Mouse (Mus musculus) intestine, postnatal 0 days (tissue): ENCODE measurements at regions not wholly inside any gene's neighbourhood (a gene's known extent, or its start where the extent isn't known, plus 50 kb on each side); places are given as distances from the start of the nearest gene placed in this dataset.

Source experiments
- ATAC-seq: fragments of 200-750 bp; cut with Nextera tagmentation; 2 replicates; pipeline ENCODE4 v1.8.0; 2017; ENCODE audit warnings: mild to moderate bottlenecking, moderate TSS enrichment, moderate library complexity
- H3K27ac ChIP-seq: fragments of 300-500 bp; sonication (generic); 2 replicates; pipeline ENCODE4 v1.5.1; 2014; ENCODE audit warnings: mild to moderate bottlenecking, low read depth, low read length, moderate library complexity
- H3K27me3 ChIP-seq: fragments of 300-500 bp; sonication (generic); replicated peaks from 2 replicates; pipeline ENCODE4 v1.6.1; 2014; ENCODE audit warnings: low read length, mixed read lengths; ENCODE audit not compliant: control insufficient read depth, insufficient read depth
- H3K36me3 ChIP-seq: fragments of 300-500 bp; sonication (generic); 2 replicates; pipeline ENCODE4 v1.6.1; 2014; ENCODE audit warnings: mild to moderate bottlenecking, moderate library complexity; ENCODE audit not compliant: control insufficient read depth, insufficient read depth
- H3K4me1 ChIP-seq: fragments of 300-500 bp; sonication (generic); replicated peaks from 2 replicates; pipeline ENCODE4 v1.6.1; 2014; ENCODE audit warnings: antibody characterized with exemption, low read length, mixed read lengths; ENCODE audit not compliant: control insufficient read depth, insufficient read depth
- H3K4me2 ChIP-seq: fragments of 300-500 bp; sonication (generic); replicated peaks from 2 replicates; pipeline ENCODE4 v1.6.1; 2014; ENCODE audit warnings: low read depth, mild to moderate bottlenecking, moderate library complexity
- H3K4me3 ChIP-seq: fragments of 300-500 bp; sonication (generic); 2 replicates; pipeline ENCODE4 v1.5.1; 2014; ENCODE audit warnings: low read depth, low read length
- H3K9ac ChIP-seq: fragments of 300-500 bp; sonication (generic); 2 replicates; pipeline ENCODE4 v1.6.1; 2014; ENCODE audit warnings: mild to moderate bottlenecking, low read depth, low read length
- H3K9me3 ChIP-seq: fragments of 300-500 bp; sonication (generic); 2 replicates; pipeline ENCODE4 v1.6.1; 2016; ENCODE audit warnings: mixed run types; ENCODE audit not compliant: control insufficient read depth
- CTCF ChIP-seq: sonication (generic); IDR thresholded peaks from 2 replicates; pipeline ENCODE4 v1.5.1; 2016; ENCODE audit warnings: low read depth, mild to moderate bottlenecking, control low read depth, antibody characterized with exemption, moderate library complexity
- WGBS: fragments of 180-500 bp; shearing (Covaris S2); extraction: QIAGEN DNeasy Blood & Tissue Kit; methylation state at CpG from one replicate; pipeline ENCODE4 v1.1.7; 2014; 5-methylcytosine and 5-hydroxymethylcytosine counted together

- Histone ChIP-seq H3K4me1 (no peaks in the 10 kb centered on the region), H3K4me3 (no peak overlapping the region), H3K27ac (no peak overlapping the region), H3K27me3 (no peaks in the 10 kb centered on the region), H3K9me3 (no peaks in the 10 kb centered on the region), H3K4me2 (no peak overlapping the region), H3K36me3 (no peaks in the 10 kb centered on the region), H3K9ac (no peak overlapping the region)
- TF ChIP-seq CTCF, result no peak
- no peak for ATAC-seq
- 27% methylated on average over 4 of the region's 4 CpGs for WGBS
Measured at GRCm38 (mm10) chr19:6684921-6685320, 142.1 kb upstream of the Slc22a12 start.

DNA sequence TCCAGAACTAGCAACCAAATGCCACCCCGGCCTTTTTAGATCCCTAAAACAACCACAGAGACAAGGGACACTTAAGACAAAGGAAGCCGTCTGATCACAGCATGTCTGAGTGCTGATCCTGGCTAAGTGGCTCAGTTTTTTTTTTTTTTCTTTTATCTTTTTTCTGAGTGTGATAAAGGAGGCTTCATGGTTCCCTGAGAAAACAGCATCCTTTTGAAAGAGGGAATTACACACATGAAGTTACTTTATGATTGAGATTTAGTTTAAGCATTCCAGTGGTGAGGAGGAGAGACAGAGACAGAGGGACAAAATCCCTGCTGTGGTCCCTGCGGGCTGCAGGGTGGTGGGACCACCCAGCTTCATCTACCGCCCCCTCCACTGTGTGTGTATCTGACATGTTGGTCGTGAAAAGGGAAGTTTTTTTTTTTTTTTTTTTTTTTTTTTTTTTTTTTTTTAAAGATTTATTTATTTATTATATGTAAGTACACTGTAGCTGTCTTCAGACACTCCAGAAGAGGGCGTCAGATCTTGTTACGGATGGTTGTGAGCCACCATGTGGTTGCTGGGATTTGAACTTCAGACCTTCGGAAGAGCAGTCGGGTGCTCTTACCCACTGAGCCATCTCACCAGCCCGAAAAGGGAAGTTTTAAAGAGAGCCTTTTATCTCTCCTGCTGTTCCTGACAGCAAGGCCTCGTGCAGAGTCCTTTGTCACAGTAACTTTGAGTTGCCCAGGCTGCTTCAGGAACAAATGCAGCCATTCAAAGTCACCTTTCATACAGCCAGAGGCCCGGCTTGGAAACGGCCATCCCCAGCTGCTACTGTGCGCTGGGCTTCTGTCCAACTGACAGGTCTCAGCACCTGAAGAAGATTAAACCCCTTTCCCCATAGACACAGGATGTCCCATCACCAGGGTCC lies 136.8 kb upstream of the Slc22a12 start:
- Histone ChIP-seq H3K36me3 (no peaks in the 10 kb centered on the region), H3K4me3 (no peak overlapping the region), H3K9me3 (no peaks in the 10 kb centered on the region), H3K27ac (no peak overlapping the region), H3K9ac (no peak overlapping the region), H3K4me1 (no peaks in the 10 kb centered on the region), H3K27me3 (no peaks in the 10 kb centered on the region), H3K4me2 (no peak overlapping the region)
- no peak for ATAC-seq
- TF ChIP-seq CTCF, result no peak
- WGBS, result 63% methylated on average over 12 of the region's 14 CpGs

- no peak for TF ChIP-seq CTCF
- Histone ChIP-seq H3K4me1 (no peaks in the 10 kb centered on the region), H3K36me3 (no peaks in the 10 kb centered on the region), H3K27ac (no peak overlapping the region), H3K27me3 (no peaks in the 10 kb centered on the region), H3K4me2 (no peak overlapping the region), H3K9ac (no peak overlapping the region), H3K9me3 (no peaks in the 10 kb centered on the region), H3K4me3 (no peak overlapping the region)
- WGBS, result 80% methylated on average over 12 of the region's 12 CpGs
- no peak for ATAC-seq
Measured at GRCm38 (mm10) chr19:6677511-6677910, 134.7 kb upstream of the Slc22a12 start.

DNA sequence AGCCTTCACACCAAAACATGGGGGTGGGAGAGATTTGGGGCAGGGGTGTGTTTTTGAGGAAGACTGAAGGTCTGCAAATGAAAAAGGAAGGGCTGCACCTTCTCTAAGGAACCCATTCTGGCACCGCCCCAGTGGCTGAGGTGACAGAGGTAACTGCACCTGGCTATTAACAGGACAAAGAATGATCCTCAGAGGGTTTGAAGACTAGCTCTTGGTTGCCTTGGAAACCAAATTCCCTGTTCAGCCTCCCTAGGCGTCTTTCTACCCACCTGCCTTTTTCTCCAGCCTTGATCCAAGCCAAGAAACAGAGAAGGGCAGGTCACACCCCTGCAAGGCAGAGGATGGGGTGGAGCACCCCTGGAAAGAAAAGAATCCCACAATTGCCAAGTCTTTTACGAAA lies 132.8 kb upstream of the Slc22a12 start:
- 55% methylated on average over 3 of the region's 3 CpGs for WGBS
- Histone ChIP-seq H3K4me3 (no peak overlapping the region), H3K27ac (no peak overlapping the region), H3K4me1 (no peaks in the 10 kb centered on the region), H3K9ac (no peak overlapping the region), H3K36me3 (no peaks in the 10 kb centered on the region), H3K9me3 (no peaks in the 10 kb centered on the region), H3K4me2 (no peak overlapping the region), H3K27me3 (no peaks in the 10 kb centered on the region)
- ATAC-seq, result no peak
- no peak for TF ChIP-seq CTCF

DNA sequence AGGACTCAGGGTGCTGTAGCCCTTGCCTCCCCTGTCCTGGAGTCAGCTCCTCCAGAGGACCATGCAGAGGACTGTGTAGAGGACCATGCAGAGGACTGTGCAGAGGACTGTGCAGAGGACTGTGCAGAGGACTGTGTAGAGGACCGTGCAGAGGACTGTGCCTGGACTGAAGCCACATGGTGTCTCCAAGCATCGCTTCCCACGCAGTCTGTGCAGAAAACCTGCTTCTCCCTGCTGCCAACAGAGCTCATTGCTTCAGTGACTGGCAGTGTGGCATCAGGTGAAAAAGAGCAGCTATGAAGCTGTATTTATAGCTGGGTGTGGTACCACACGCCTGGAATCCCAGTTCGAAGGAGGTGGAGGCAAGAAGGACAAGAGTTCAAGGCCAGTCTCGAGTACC lies 128.9 kb upstream of the Slc22a12 start:
- no peaks in the 10 kb centered on the region for H3K9me3 ChIP-seq

DNA sequence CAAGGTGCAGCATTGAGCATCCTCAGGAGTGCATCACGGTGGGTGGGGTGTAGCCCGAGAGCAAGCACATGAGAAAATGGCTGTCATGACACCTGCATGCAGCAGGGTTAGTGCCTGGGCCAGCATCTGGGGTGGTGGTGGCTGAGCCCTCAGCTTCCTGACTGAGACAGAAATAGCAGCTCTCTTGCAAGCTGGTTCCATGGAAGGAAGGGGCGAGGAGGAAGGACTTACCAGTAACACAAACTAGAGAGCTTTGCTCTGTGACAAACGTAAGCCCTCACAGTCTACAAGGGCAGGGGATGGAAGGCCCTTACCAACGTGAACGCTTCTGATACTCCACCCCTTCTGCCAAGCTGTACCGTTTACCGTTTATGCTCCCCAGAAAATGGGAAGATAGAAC lies 127.0 kb upstream of the Slc22a12 start:
- no peaks in the 10 kb centered on the region for H3K9me3 ChIP-seq
- H3K4me1 ChIP-seq, result no peaks in the 10 kb centered on the region
- H3K9ac ChIP-seq, result no peak overlapping the region
- no peak overlapping the region for H3K4me2 ChIP-seq
- TF ChIP-seq CTCF, result no peak
- WGBS, result 70% methylated on average over 8 of the region's 8 CpGs
- H3K27ac ChIP-seq, result no peak overlapping the region
- H3K27me3 ChIP-seq, result no peaks in the 10 kb centered on the region
- ATAC-seq, result no peak
- no peak overlapping the region for H3K4me3 ChIP-seq
- no peaks in the 10 kb centered on the region for H3K36me3 ChIP-seq

More for the DNA sequence above, 128.9 kb upstream of the Slc22a12 start:
- H3K9ac ChIP-seq, result no peak overlapping the region
- H3K4me3 ChIP-seq, result no peak overlapping the region
- no peak for ATAC-seq
- no peaks in the 10 kb centered on the region for H3K4me1 ChIP-seq
- H3K4me2 ChIP-seq, result no peak overlapping the region
- no peak for TF ChIP-seq CTCF
- no peaks in the 10 kb centered on the region for H3K36me3 ChIP-seq
- 55% methylated on average over 6 of the region's 6 CpGs for WGBS
- H3K27me3 ChIP-seq, result no peaks in the 10 kb centered on the region
- H3K27ac ChIP-seq, result no peak overlapping the region

DNA sequence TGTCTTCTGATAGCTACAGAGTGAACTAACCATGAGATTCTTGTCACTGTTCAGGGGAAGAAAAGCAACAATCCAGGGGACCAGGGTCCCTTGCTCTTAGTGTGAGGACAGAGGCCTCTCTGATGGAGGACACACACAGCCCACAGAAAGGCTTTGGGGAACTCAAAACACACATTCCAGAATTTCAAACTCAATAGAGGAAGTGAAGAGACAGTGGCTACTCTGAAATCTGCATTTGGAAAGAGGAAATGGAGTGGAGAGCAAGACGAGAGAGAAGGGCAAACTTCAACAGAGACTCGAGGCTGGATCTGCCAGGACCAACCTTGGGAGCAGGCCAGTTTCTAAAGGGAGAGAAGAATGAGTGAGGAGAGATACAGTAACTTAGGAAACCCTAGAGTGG lies 125.7 kb upstream of the Slc22a12 start:
- Histone ChIP-seq H3K36me3 (no peaks in the 10 kb centered on the region), H3K27me3 (no peaks in the 10 kb centered on the region), H3K4me2 (no peak overlapping the region), H3K27ac (no peak overlapping the region), H3K4me1 (no peaks in the 10 kb centered on the region), H3K9me3 (no peaks in the 10 kb centered on the region), H3K9ac (no peak overlapping the region), H3K4me3 (no peak overlapping the region)
- TF ChIP-seq CTCF, result no peak
- 59% methylated on average over 2 of the region's 2 CpGs for WGBS
- no peak for ATAC-seq
